Comparison of ENCODE assay signal across 10 mouse cellular contexts in the genomic region with DNA sequence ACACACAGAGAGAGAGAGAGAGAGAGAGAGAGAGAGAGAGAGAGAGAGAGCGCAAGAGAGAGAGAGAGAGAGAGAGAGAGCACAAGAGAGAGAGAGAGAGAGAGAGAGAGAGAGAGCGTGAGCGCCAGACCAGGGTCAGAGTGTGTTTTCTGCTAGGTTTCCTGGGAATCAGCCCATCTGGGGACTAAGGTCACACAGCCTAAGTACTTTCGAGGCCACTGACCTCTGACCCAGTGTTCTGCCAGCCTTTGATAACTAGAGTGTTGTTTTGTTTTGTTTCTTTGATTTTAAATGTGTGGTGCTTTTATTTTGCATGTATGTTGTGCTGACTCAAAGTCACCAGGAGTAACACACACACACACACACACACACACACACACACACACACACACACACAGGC. TPM values are rescaled to one million over a fixed set of nuclear protein-coding genes. Genes with fewer than 3 reads are reported as not detected.
DNase-seq lines count a peak whose midpoint lies in the region; ATAC-seq and TF ChIP-seq lines count a peak whose summit lies in the region.
"Had no signal": no experiment of that assay in that cellular context is flagged by ENCODE, and none has a peak within 500 bp of the region (broad histone marks: within the 10 kb centered on the region; RNA-seq: fewer than 3 reads in every experiment).

No protein-coding gene starts in this region.

- H3K4me2 ChIP-seq in heart, embryonic 12.5 days = peak overlapping the region; percentile 75
- H3K4me2 ChIP-seq in kidney, postnatal 0 days (ENCODE audit: low read length) = no peak overlapping the region

- H3K27me3 ChIP-seq in heart, embryonic 12.5 days (replicated peaks) = peaks cover 16% of the 10 kb centered on the region
- H3K27me3 ChIP-seq in kidney, postnatal 0 days (ENCODE audit: insufficient read depth, low read length) = peaks cover 22% of the 10 kb centered on the region
- no peaks in the 10 kb centered on the region; the same call in 1 of the 2 replicates for H3K27me3 ChIP-seq in cerebellum, adult 2 months (ENCODE audit: control insufficient read depth, insufficient read depth, low read length)

- DNase-seq in layer of hippocampus, adult 2 months (ENCODE audit: low spot score in 2 of 2) = no peak
- no peak for DNase-seq in layer of hippocampus, adult 9-11 months
- peak; percentile 17 for DNase-seq in kidney, postnatal 0 days (ENCODE audit: low spot score)
- peak; percentile 69 for DNase-seq in lung, postnatal 36 days
- no peak for DNase-seq in cerebellum, adult 2 months
- DNase-seq in left cerebral cortex, postnatal 36 days (ENCODE audit: low spot score in 2 of 2) = no peak
- DNase-seq: thymus, postnatal 36 days had no signal

- H3K9me3 ChIP-seq in heart, embryonic 12.5 days (replicated peaks) = no peaks in the 10 kb centered on the region
- no peaks in the 10 kb centered on the region for H3K9me3 ChIP-seq in kidney, postnatal 0 days (replicated peaks; ENCODE audit: low read length)
- H3K9me3 ChIP-seq: midbrain, embryonic 12.5 days had no signal

- H3K36me3 ChIP-seq in heart, embryonic 12.5 days = no peaks in the 10 kb centered on the region
- H3K36me3 ChIP-seq in kidney, postnatal 0 days (ENCODE audit: insufficient read depth, low read length) = no peaks in the 10 kb centered on the region
- H3K36me3 ChIP-seq: midbrain, embryonic 12.5 days had no signal

- H3K27ac ChIP-seq in layer of hippocampus, adult 2 months = 0 out of 2 replicates have a peak overlapping the region, but pooled peaks have one; percentile 51
- H3K27ac ChIP-seq in heart, embryonic 12.5 days (ENCODE audit: poor library complexity, severe bottlenecking) = peak overlapping the region; percentile 96
- H3K27ac ChIP-seq in kidney, postnatal 0 days = no peak overlapping the region
- H3K27ac ChIP-seq in cerebellum, adult 2 months (ENCODE audit: insufficient read depth, low read length) = no peak overlapping the region
- H3K27ac ChIP-seq: midbrain, embryonic 12.5 days had no signal

- intact Hi-C loops in left cerebral cortex, postnatal 36 days (cut with DNase I) = no loop called here

- ATAC-seq in heart, embryonic 12.5 days (ENCODE audit: insufficient number of reproducible peaks, low FRiP score) = no peak
- no peak for ATAC-seq in kidney, postnatal 0 days (replicated peaks; ENCODE audit: low FRiP score, low read depth)

- TF ChIP-seq POLR2A in cerebellum, adult 2 months (IDR thresholded peaks at IDR 0.05; ENCODE audit: borderline replicate concordance, insufficient read depth, low read length) = no peak

- H3K4me3 ChIP-seq in layer of hippocampus, adult 2 months = no peak overlapping the region
- peak overlapping the region; percentile 42; the same call in 1 of the 2 replicates for H3K4me3 ChIP-seq in heart, embryonic 12.5 days
- no peak overlapping the region for H3K4me3 ChIP-seq in kidney, postnatal 0 days (replicated peaks; ENCODE audit: low read depth, low read length)
- H3K4me3 ChIP-seq in cerebellum, adult 2 months (replicated peaks; ENCODE audit: insufficient read depth, low read depth, low read length) = no peak overlapping the region
- H3K4me3 ChIP-seq: midbrain, embryonic 12.5 days had no signal

- H3K9ac ChIP-seq in heart, embryonic 12.5 days = 0 out of 2 replicates have a peak overlapping the region, but pooled peaks have one; percentile 71
- no peak overlapping the region for H3K9ac ChIP-seq in kidney, postnatal 0 days (ENCODE audit: low read depth, low read length)

- no peak for TF ChIP-seq CTCF in layer of hippocampus, adult 2 months (conservative IDR thresholded peaks at IDR 0.05)
- TF ChIP-seq CTCF in kidney, postnatal 0 days (IDR thresholded peaks at IDR 0.05; ENCODE audit: low read depth) = no peak
- no peak for TF ChIP-seq CTCF in cerebellum, adult 2 months (IDR thresholded peaks at IDR 0.05; ENCODE audit: borderline replicate concordance, insufficient read depth, low read depth, low read length)

- peaks cover 57% of the 10 kb centered on the region for H3K4me1 ChIP-seq in heart, embryonic 12.5 days (replicated peaks)
- peaks cover 19% of the 10 kb centered on the region for H3K4me1 ChIP-seq in kidney, postnatal 0 days (replicated peaks; ENCODE audit: insufficient read depth, low read length)
- 0 out of 2 replicates have a peak, but pooled peaks cover 4% of the 10 kb centered on the region for H3K4me1 ChIP-seq in cerebellum, adult 2 months (ENCODE audit: control insufficient read depth, insufficient read depth, low read length)

- WGBS in heart, embryonic 12.5 days = 15% methylated on average over 3 of the region's 4 CpGs
- 35% methylated on average over 4 of the region's 4 CpGs for WGBS in kidney, postnatal 0 days
- 52% methylated on average over 4 of the region's 4 CpGs for WGBS in cerebellum, adult 2 months

RNA-seq across cellular contexts. Expression of gene Fxyd1, which starts 1.1 kb away (rescaled TPM):
- 100 to 1,000 TPM in 1 of 2 experiments, 10 to 100 TPM in 1; 90.9 to 114 TPM for total RNA-seq in layer of hippocampus, adult 2 months (2021)
- 927 and 934 TPM in 2 replicates for polyA plus RNA-seq in heart, embryonic 12.5 days (2016; fragmentation: Nextera tagmentation; extraction: Ambion mirVana)
- 62.0 and 76.3 TPM in 2 replicates for polyA plus RNA-seq in kidney, postnatal 0 days (2015; fragmentation: Nextera tagmentation; extraction: Ambion mirVana)
- polyA plus RNA-seq in cerebellum, adult 2 months (2012; rRNA removed) = 202 and 222 TPM in 2 replicates
- total RNA-seq in left cerebral cortex, postnatal 36 days (2021) = 10 to 100 TPM; 75.9 to 86.2 TPM

RNA-seq across cellular contexts. Expression of gene Lgi4, which starts 3.3 kb away (rescaled TPM):
- 10 to 100 TPM; 37.9 to 41.9 TPM for total RNA-seq in layer of hippocampus, adult 2 months (2021)
- polyA plus RNA-seq in heart, embryonic 12.5 days (2016; fragmentation: Nextera tagmentation; extraction: Ambion mirVana) = 0.14 TPM in 1 of 2 replicates, not detected in the other
- polyA plus RNA-seq in kidney, postnatal 0 days (2015; fragmentation: Nextera tagmentation; extraction: Ambion mirVana) = 0.24 and 0.34 TPM in 2 replicates
- 48.9 and 54.2 TPM in 2 replicates for polyA plus RNA-seq in cerebellum, adult 2 months (2012; rRNA removed)
- total RNA-seq in left cerebral cortex, postnatal 36 days (2021) = 10 to 100 TPM; 27.4 to 28.7 TPM
- polyA plus RNA-seq: erythroblast, embryonic 14.5 days had no signal

RNA-seq across cellular contexts. Expression of gene Fxyd7, which starts 4.6 kb away (rescaled TPM):
- 100 to 1,000 TPM; 117 to 121 TPM for total RNA-seq in layer of hippocampus, adult 2 months (2021)
- polyA plus RNA-seq in heart, embryonic 12.5 days (2016; fragmentation: Nextera tagmentation; extraction: Ambion mirVana) = 1.4 and 1.7 TPM in 2 replicates
- 6.1 and 8.5 TPM in 2 replicates for polyA plus RNA-seq in kidney, postnatal 0 days (2015; fragmentation: Nextera tagmentation; extraction: Ambion mirVana)
- polyA plus RNA-seq in cerebellum, adult 2 months (2012; rRNA removed) = 72.5 and 99.7 TPM in 2 replicates
- 100 to 1,000 TPM; 184 to 245 TPM for total RNA-seq in left cerebral cortex, postnatal 36 days (2021)
- polyA plus RNA-seq: erythroblast, embryonic 14.5 days had no signal

RNA-seq across cellular contexts. Expression of gene Fxyd5, which starts 13.6 kb away (rescaled TPM):
- total RNA-seq in layer of hippocampus, adult 2 months (2021) = 10 to 100 TPM; 17.3 to 26.9 TPM
- polyA plus RNA-seq in heart, embryonic 12.5 days (2016; fragmentation: Nextera tagmentation; extraction: Ambion mirVana) = 34.8 and 37.3 TPM in 2 replicates
- 31.5 and 35.9 TPM in 2 replicates for polyA plus RNA-seq in kidney, postnatal 0 days (2015; fragmentation: Nextera tagmentation; extraction: Ambion mirVana)
- polyA plus RNA-seq in cerebellum, adult 2 months (2012; rRNA removed) = 9.0 and 14.8 TPM in 2 replicates
- 10 to 100 TPM; 19.8 to 39.0 TPM for total RNA-seq in left cerebral cortex, postnatal 36 days (2021)

RNA-seq across cellular contexts. Expression of gene Fxyd3, which starts 20.6 kb away (rescaled TPM):
- total RNA-seq in layer of hippocampus, adult 2 months (2021) = 1 to 10 TPM in 1 of 2 experiments, not detected in 1; 1.7 TPM
- 0.15 and 0.23 TPM in 2 replicates for polyA plus RNA-seq in heart, embryonic 12.5 days (2016; fragmentation: Nextera tagmentation; extraction: Ambion mirVana)
- polyA plus RNA-seq in kidney, postnatal 0 days (2015; fragmentation: Nextera tagmentation; extraction: Ambion mirVana) = 16.9 and 22.5 TPM in 2 replicates
- polyA plus RNA-seq in cerebellum, adult 2 months (2012; rRNA removed) = 1.3 and 1.4 TPM in 2 replicates
- total RNA-seq in left cerebral cortex, postnatal 36 days (2021) = not detected
- polyA plus RNA-seq: erythroblast, embryonic 14.5 days had no signal

Comparison
In these comparisons a context has a peak if more than half of its experiments do, and no peak if none do; other contexts are left out.
1. DNase-seq: peak in kidney, postnatal 0 days (single experiment) and lung, postnatal 36 days (single experiment); none in layer of hippocampus, adult 2 months (0 of 2), layer of hippocampus, adult 9-11 months (single experiment), cerebellum, adult 2 months (0 of 2) and left cerebral cortex, postnatal 36 days (0 of 2).
2. H3K27ac ChIP-seq: peak in layer of hippocampus, adult 2 months (single experiment) and heart, embryonic 12.5 days (single experiment); none in kidney, postnatal 0 days (single experiment) and cerebellum, adult 2 months (single experiment).
3. RNA of gene Lgi4, which starts 3.3 kb away (polyA plus RNA-seq): 48.9 to 54.2 TPM in cerebellum, adult 2 months; 0.24 to 0.34 TPM in kidney, postnatal 0 days and 0.14 TPM in heart, embryonic 12.5 days; every median in the first group is over 10 times any median in the second.